Mouse (Mus musculus) skeletal muscle tissue, adult 2 months (tissue): ENCODE data around the gene Fam189a2.
A peak's percentile ranks its signal among the peaks of the same experiment; 100 is the strongest.

Experiments
- DNase-seq: peaks from one replicate; pipeline ENCODE4 v3.0.0-alpha.2; 2012; ENCODE audit warnings: low read depth, low spot score

Gene Fam189a2

GRCm38 (mm10) chr19:24030871-24031556 lies at the start of gene Fam189a2:
TSS of gene Fam189a2 (minus strand) at chr19:24031019.
- DNase-seq: peak; percentile 21

DNA sequence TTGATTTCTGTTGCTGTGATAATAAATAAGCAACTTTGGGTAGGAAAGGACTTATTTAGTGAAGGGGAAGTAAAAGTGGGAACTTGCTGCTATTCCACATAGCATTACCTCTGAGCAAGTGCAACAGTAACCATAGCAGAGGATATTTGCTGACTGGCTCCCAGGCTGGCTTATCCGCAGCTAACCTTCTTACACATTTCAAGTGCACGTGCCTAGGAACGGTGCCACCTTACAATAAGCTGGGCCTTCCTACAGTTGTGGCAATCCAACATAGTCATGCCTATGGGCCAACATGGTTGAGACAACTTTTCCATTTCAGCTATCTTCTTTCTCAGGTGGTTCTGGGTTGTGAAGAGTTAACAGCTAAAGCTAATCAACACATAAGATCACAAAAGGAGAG lies 46.8 kb upstream of the Fam189a2 start:
- DNase-seq: no peak

DNA sequence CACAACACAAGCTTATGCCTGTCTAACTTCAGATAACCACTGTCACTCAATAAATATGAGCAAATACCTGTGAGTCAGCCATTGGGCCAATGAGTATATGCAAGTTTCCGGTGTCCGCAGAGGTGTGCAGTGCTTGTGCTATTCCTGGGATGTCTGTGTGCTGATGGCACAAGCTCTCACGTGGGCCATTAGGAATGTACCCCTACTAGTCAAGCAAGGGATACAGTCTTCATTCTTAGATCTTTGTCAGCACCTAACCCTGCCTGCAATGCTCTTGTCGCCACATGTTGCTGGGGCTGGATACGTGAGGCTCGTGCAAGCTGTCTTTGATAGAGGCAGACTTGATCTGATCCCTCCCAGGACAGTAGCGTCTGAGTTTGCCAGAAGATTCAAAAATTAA lies 45.7 kb upstream of the Fam189a2 start:
- no peak for DNase-seq

DNA sequence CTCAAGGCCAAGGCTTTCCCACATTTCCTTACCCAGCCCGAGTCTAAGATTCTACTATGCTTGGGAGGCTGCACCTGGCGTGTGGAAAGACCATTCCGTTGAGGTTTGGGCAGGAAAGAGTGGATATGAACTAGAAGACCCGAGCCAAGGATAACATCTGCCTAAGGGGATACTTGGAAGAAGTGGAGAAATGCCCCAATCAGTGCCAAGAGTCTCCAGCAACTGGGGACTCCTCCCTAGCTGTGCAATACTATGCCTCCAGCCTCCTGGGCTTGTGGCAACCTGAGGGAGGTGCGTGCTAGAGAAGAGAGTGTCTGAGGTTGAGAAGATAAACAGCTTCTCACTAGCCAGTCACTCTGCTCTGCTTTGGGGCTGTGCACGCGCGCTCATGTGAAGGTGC lies 45.1 kb upstream of the Fam189a2 start:
- no peak for DNase-seq

- no peak for DNase-seq
Observed at GRCm38 (mm10) chr19:24073155-24073554, 42.3 kb upstream of the Fam189a2 start.

GRCm38 (mm10) chr19:24064348-24064895 lies 33.6 kb upstream of the Fam189a2 start:
- no peak for DNase-seq

DNA sequence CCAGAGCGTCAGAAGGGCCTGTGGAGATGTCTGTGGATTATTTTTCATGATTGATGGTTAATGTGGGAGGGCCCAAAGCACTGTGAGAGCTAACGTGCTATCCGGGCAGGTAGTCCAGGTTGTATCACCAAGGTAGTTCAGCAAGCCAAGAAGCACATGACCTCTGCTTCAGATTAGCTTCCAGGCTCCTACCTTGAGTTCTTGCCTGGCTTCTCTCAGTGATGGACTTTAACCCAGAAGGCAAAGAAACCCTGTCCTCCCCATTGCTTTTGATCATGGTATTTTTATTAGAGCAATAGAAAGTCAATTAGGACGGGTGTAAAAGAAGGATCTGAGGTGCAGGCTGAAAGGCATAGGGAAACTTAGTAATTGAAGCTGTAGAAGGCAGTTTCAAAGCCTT lies 32.8 kb upstream of the Fam189a2 start:
- no peak for DNase-seq

- peak; percentile 62 for DNase-seq
Observed at GRCm38 (mm10) chr19:24058851-24059250, 28.0 kb upstream of the Fam189a2 start.

- no peak for DNase-seq
Observed at GRCm38 (mm10) chr19:24058021-24058420, 27.2 kb upstream of the Fam189a2 start.

DNA sequence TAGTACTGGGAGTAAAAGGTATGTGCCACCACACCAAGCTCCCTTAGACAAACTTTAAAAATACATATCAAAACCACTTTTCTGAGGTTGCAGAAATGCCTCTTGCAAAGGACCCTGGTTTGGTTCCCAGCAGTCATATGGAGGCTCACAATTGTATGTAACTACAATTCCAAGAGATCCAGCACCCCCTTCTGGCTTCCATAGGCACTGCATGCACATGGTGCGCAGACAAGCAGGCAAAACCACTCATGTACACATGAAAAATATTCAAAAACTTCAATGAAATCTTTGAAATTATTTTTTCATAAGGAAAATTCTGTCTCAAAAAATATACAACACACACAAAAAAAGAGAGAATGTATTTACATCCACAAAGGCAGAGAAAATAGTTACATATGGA lies 26.1 kb upstream of the Fam189a2 start:
- no peak for DNase-seq

- DNase-seq: peak; percentile 80
Observed at GRCm38 (mm10) chr19:24054904-24055303, 24.1 kb upstream of the Fam189a2 start.

DNA sequence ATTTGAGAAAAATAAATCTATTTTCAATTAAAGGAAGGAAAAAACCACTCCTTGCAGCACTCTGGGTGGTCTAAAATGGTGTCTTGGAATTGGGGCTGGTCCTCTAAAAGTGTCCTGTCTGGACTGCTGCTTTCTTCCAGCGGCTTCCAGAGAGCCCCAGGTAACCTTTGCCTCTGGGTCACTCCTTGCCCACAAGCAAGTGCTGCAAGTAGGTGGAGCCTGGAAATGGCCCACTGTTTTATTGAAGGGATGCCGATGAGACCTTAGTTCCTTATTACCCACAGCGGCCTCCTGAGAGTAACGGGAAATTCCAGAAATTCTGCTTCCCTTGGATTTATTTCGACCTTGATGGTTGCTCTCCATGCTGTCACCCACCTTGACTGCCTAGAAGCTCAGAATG lies 23.4 kb upstream of the Fam189a2 start:
- no peak for DNase-seq

- DNase-seq: no peak
Observed at GRCm38 (mm10) chr19:24050514-24050913, 19.7 kb upstream of the Fam189a2 start.

- no peak for DNase-seq
Observed at GRCm38 (mm10) chr19:24049329-24049728, 18.5 kb upstream of the Fam189a2 start.

DNA sequence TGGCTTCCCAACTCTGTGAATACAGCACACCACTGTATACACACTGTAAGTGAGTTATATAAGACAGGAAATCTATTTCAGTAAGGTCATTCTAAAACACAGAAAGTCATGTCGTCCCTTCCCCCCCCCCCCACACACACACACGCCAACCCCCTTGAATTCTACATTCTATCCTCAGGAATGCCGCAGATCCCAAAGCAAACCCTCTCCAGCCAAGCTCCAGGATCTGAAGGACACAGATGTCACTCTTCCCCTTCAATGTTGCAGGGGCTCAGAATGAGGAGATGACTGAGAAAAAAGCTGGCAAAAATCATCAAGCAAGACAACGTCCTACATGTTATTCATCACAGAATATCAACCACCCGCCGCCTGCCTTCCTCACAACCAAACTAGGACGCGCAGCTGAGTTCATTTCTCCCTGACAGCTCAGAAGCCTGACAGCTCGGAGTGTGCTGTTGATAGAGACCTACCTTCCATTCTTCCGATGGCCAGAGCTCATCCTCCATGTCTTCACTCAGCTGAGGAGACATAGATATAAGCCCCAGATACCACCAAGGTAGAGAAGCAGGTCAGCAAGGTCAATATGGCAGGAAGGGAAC lies 15.7 kb upstream of the Fam189a2 start:
- DNase-seq: no peak

DNA sequence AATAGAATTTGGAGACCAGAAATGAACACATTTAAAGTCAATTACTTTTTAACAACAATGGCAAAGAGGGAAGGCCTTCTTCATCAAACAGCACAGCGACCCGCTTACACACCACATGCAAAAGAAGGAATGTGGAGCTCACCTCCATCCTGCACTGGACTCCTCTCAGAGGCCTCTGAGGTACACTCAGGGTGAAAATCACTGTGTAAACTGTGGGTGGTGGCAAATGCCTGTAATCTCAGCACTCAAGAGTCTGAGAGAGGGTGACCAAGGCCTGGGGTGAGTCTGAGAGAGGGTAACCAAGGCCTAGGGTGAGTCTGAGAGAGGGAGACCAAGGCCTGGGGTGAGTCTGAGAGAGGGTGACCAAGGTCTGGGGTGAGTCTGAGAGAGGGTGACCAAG lies 11.6 kb upstream of the Fam189a2 start:
- no peak for DNase-seq

DNA sequence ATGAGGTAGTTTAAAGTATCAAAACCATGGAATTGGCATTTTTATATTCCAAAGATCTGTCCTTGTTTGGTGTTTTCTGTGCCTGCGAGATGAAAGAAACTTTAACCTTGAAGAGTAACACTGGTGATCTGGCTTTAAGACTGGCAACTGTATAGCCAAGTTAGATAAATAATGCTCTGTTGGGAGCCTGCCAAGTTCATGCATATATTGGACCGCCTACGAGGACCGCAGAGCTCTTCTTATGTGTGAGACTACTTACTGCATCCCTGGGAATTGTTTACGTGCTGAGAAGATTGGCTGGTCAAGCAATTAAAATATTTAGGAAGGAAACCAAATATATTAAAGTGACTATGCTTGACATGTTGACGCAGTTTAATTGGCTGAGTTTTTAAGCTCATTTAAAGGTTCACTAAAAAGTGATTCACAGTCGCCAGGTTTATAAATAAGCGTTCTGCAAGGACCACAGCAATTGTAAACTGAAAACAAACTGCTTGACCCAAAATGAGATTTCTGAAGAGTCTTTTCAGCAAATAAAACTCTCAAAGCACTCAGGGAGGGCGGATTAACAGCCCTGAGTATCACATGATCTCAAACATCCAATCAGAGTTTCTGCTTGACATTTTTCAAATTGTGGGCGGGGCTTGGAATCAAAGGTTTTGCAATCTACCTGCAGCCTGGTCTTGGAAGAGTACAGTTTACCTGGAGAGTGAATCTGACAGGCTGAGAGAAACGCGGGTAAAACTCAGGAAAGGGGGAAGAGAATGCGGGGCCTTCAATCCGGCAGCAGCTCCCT lies 8.4 kb upstream of the Fam189a2 start:
- no peak for DNase-seq

- no peak for DNase-seq
Observed at GRCm38 (mm10) chr19:24034367-24034766, 3.5 kb upstream of the Fam189a2 start.

DNA sequence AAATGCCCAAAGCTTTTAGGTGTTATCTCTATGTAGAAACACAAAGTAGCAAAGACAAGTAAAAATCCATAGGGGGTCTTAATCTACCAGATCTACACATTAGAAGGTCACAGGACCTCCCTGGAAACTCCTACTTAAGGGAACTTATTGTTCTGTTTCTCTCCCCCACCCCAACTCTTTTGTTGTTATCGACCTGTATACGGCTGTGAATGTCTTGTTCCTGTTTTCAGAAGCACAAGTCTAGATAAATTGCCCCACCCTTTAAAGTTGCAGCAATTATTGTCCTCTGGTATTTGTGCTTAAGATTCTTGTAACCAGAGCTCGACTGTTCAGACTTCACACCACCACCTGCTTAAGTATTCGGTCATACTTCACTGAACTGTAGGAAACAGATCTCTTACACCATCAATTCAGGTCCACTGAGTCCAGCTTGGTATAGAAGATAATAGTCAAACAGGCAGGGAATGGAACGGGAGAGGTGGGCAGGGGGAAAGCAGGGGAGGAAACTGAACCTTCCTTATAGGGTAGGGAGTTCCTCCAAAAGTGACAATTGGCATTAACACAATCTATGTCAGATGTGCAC lies 1.9 kb upstream of the Fam189a2 start:
- no peak for DNase-seq

GRCm38 (mm10) chr19:24030511-24030870 lies 328 bp downstream of the Fam189a2 start:
- DNase-seq: no peak

- DNase-seq: no peak
Observed at GRCm38 (mm10) chr19:24029616-24030510, 956 bp downstream of the Fam189a2 start.
